Mouse (Mus musculus) left cerebral cortex, adult 6 months (tissue): ENCODE measurements around the gene Olfr1098. TPM values are rescaled to one million over a fixed set of nuclear protein-coding genes. Genes with fewer than 3 reads are reported as not detected.

ENCODE experiments used
- long read RNA-seq, 2 experiments: library from polyadenylated mRNA; unstranded; transcript quantifications; one replicate each; pipeline ENCODE4 v2.0.0; 2019 to 2020
- polyA plus RNA-seq: library from polyadenylated mRNA; unstranded; fragments of <200 nt; fragmentation: Nextera tagmentation; gene quantifications from 2 replicates; pipeline ENCODE4 v1.2.3, GENCODE M21; 2021

Gene Olfr1098
- not detected in 2 replicates for polyA plus RNA-seq
- long read RNA-seq, experiment 1, result 0 reads
- long read RNA-seq, experiment 2, result 0 reads

DNA sequence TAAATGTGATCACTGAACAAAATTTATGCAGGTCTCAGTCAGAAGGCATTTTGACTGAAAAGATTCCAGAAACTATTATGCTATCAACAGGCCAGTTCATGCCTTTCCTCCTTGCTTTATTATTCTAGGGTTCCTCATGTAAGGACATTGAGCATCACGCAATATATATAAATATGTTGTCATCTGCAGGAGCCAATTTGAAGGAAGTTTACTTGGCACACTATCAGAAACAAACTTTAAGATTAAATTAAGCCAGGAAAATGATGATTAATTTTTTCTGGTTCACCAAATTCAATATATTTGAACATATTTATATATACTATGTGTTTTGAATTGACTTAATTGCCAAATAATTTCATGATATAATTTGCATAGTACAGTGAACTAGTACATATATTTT is at the start of gene Olfr1098:
TSS of gene Olfr1098 (minus strand) at position 101 of the 400 bp plus-strand sequence.

DNA sequence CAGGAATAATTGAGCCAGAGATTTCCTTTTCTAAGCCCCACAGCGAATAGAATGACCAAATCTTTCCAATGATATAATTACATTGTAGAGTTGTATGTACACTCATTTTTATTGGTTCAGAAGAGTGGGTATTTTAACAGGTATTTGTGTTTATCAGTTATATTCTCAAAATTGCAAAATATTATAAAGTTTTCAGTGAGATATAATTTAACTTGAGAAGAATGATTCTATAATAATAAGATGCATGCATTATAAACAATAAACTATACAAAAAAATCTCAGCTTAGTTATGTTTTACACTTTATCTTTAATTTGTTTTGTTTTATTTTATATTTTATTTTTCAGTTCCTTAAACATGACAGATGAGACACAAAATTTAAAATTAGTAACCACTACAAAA is 36.2 kb upstream of the Olfr1098 start, which contains the start of gene Olfr1099:
TSS of gene Olfr1099 (minus strand) at position 101 of the 400 bp plus-strand sequence.

DNA sequence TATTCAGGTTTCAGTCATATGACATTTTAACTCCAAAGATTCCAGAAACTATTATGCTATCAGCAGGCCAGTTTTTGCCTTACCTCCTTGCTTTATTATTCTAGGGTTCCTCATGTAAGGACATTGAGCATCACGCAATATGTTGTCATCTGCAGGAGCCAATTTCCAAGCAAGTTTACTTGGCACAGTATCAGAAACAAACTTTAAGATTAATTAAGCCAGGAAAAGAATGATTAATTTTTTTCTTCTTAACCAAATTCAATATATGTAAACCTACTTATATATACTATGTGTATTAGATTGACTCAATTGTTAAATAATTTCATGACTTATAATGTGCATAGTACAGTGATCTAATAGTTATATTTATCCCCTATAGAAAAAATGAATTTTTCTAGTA is 32.2 kb downstream of the Olfr1098 start, which contains the start of gene Olfr1097:
TSS of gene Olfr1097 (minus strand) at position 101 of the 400 bp plus-strand sequence.

DNA sequence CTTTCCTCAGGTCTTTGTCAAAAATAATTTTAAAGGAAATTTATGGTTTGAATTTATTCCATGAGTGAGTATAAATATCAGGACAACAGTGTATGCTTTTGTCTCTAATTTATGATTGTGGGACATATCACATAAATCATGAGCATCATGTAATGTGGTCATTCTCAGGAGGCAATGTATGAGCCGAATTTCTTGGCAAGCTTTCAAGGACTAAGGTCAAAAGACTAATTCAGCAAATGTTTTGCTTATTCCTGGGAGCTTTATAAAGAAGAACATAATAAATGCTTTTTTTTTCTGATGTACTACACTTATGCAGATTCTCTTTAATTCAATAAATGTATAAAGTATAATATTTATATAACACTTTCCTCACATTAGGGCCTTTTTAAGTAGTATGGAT is 49.6 kb downstream of the Olfr1098 start, which contains the start of gene Gm13723:
TSS of gene Gm13723 (minus strand) at position 101 of the 400 bp plus-strand sequence.

Other genes starting within 250 kb of the Olfr1098 start
- not detected in 2 replicates for gene Olfr1086, start 244.5 kb downstream of the Olfr1098 start, polyA plus RNA-seq
- gene Olfr1087, start 226.2 kb downstream of the Olfr1098 start, polyA plus RNA-seq, result not detected in 2 replicates
- gene Olfr1089, start 190.8 kb downstream of the Olfr1098 start, polyA plus RNA-seq, result not detected in 2 replicates
- not detected in 2 replicates for gene Olfr1090, start 165.6 kb downstream of the Olfr1098 start, polyA plus RNA-seq
- gene Olfr1093, start 142.1 kb downstream of the Olfr1098 start, polyA plus RNA-seq, result not detected in 2 replicates
- gene Olfr141, start 114.5 kb downstream of the Olfr1098 start, polyA plus RNA-seq, result not detected in 2 replicates
- not detected in 2 replicates for gene Olfr1094, start 99.9 kb downstream of the Olfr1098 start, polyA plus RNA-seq
- not detected in 2 replicates for gene Olfr1095, start 72.8 kb downstream of the Olfr1098 start, polyA plus RNA-seq
- gene Gm13723, start 49.7 kb downstream of the Olfr1098 start, polyA plus RNA-seq, result not detected in 2 replicates
- gene Olfr1097, start 32.3 kb downstream of the Olfr1098 start, polyA plus RNA-seq, result not detected in 2 replicates
- gene Olfr1099, start 36.1 kb upstream of the Olfr1098 start, polyA plus RNA-seq, result not detected in 2 replicates
- not detected in 2 replicates for gene Olfr1100, start 55.4 kb upstream of the Olfr1098 start, polyA plus RNA-seq
- not detected in 2 replicates for gene Olfr1101, start 66.7 kb upstream of the Olfr1098 start, polyA plus RNA-seq
- gene Olfr1102, start 73.9 kb upstream of the Olfr1098 start, polyA plus RNA-seq, result not detected in 2 replicates
- gene Olfr1104, start 102.5 kb upstream of the Olfr1098 start, polyA plus RNA-seq, result not detected in 2 replicates
- gene Olfr1105, start 112.0 kb upstream of the Olfr1098 start, polyA plus RNA-seq, result not detected in 2 replicates
- gene Olfr1106, start 127.7 kb upstream of the Olfr1098 start, polyA plus RNA-seq, result not detected in 2 replicates
- not detected in 2 replicates for gene Olfr1107, start 151.3 kb upstream of the Olfr1098 start, polyA plus RNA-seq
- gene Olfr1109, start 171.5 kb upstream of the Olfr1098 start, polyA plus RNA-seq, result not detected in 2 replicates
- gene Olfr259, start 190.0 kb upstream of the Olfr1098 start, polyA plus RNA-seq, result not detected in 2 replicates
- not detected in 2 replicates for gene Olfr1110, start 215.8 kb upstream of the Olfr1098 start, polyA plus RNA-seq
- not detected in 2 replicates for gene Olfr1111, start 228.1 kb upstream of the Olfr1098 start, polyA plus RNA-seq